Mouse (Mus musculus) erythroblast, embryonic 14.5 days (primary cell): ENCODE measurements around the gene Syce1. TPM values are rescaled to one million over a fixed set of nuclear protein-coding genes. Genes with fewer than 3 reads are reported as not detected.

Source experiments
- H3K27me3 ChIP-seq: 2 replicates; pipeline ENCODE4 v1.6.1; 2012; ENCODE audit warnings: inconsistent platforms; ENCODE audit not compliant: control insufficient read depth
- H3K36me3 ChIP-seq: 2 replicates; pipeline ENCODE4 v1.6.1; 2012; ENCODE audit warnings: mild to moderate bottlenecking, inconsistent platforms; ENCODE audit not compliant: control insufficient read depth
- H3K4me1 ChIP-seq: 2 replicates; pipeline ENCODE4 v1.6.1; 2012; ENCODE audit warnings: inconsistent platforms; ENCODE audit not compliant: control insufficient read depth
- H3K4me3 ChIP-seq: replicated peaks from 2 replicates; pipeline ENCODE3; 2012; ENCODE audit warnings: moderate library complexity, mild to moderate bottlenecking, inconsistent platforms
- H3K9me3 ChIP-seq: 2 replicates; pipeline ENCODE4 v1.6.1; 2012; ENCODE audit warnings: low read length, inconsistent platforms, mixed read lengths; ENCODE audit not compliant: control insufficient read depth
- GATA1 ChIP-seq: IDR thresholded peaks from 2 replicates; pipeline ENCODE4 v1.6.1; 2012; ENCODE audit warnings: low read length, inconsistent platforms, mixed read lengths
- TAL1 ChIP-seq: IDR thresholded peaks from 3 replicates; pipeline ENCODE4 v1.6.1; 2012; ENCODE audit warnings: low read length, inconsistent platforms, mixed read lengths
- polyA plus RNA-seq: library from polyadenylated mRNA; stranded (reverse); fragments of >175 nt; gene quantifications from 2 replicates; pipeline ENCODE4 v1.2.3, GENCODE M21; 2012

The Syce1 gene
- polyA plus RNA-seq, 1 experiment: 0.05 TPM

DNA sequence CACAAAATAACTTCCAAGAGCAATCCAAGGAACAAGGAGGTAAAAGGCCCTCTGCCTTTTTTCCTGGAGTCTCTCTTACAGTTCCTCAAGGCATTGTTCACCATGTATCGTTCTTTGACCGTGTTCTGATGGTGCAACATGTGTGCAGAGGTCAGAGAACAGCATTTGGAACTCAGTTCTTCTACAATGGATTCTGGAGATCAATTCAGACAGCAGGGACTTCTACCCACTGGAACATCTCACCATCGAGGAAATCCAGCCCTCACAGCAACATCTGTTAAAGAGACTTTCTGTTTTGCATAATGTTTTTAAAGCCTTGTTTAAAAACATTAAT lies 38.9 kb downstream of the Syce1 start:
- Histone ChIP-seq H3K36me3 (no peaks in the 10 kb centered on the region), H3K27me3 (no peaks in the 10 kb centered on the region), H3K4me3 (no peak overlapping the region), H3K9me3 (no peaks in the 10 kb centered on the region), H3K4me1 (no peaks in the 10 kb centered on the region)
- no peak for TF ChIP-seq TAL1
- TF ChIP-seq GATA1: no peak

DNA sequence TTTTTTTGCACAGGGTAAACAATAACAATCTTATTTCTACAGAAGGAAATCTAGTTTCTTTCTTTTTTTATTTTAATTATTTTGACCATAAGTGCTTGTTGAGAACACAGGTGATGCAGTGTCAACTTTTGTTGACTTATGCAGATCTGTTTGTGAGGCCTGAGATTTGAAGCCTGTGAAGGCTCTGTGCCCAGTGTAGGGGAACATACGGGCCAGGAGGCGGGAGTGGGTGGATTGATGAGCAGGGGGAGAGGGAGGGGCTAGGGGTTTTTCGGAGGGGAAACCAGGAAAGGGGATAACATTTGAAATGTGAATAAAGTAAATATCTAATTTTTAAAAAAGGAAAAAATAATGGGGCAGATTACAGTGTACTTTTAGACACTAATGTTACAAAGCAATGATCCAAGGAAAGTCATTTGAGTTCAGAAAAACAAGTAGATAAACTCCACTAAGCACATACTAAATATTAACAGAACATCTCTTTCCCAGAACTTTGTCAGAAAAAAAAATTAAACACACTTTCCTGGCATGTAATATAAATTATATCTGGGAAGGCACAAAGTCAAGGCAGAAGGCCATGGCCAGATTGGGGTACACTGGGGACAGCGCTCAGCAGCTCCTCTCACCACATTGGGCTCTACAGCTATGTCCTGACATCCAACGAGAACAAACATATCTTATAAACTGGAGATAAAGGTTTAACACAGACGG lies 39.4 kb downstream of the Syce1 start:
- H3K27me3 ChIP-seq: no peaks in the 10 kb centered on the region
- H3K4me3 ChIP-seq: no peak overlapping the region
- no peaks in the 10 kb centered on the region for H3K36me3 ChIP-seq
- no peaks in the 10 kb centered on the region for H3K4me1 ChIP-seq
- H3K9me3 ChIP-seq: no peaks in the 10 kb centered on the region
- TF ChIP-seq GATA1 (no peak), TAL1 (no peak)

DNA sequence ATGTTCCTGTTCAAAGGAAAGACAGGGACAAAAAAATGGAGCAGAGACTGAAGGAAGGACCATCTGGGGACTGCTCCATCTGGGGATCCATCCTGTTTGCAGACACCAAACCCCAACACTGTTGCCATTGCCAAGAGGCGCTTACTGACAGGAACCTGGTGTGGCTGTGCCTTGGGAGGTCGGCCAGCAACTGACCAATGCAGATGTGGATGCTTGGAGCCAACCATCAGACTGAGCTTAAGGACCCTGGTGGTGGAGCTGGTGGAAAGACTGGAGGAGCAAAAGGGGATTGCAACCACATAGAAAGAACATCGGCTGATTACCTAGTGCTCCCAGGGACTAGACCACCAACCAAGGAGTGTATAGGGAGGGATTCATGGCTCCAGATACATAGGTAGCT lies 40.2 kb downstream of the Syce1 start:
- TF ChIP-seq GATA1 (no peak), TAL1 (no peak)
- no peaks in the 10 kb centered on the region for H3K36me3 ChIP-seq
- H3K27me3 ChIP-seq: no peaks in the 10 kb centered on the region
- no peaks in the 10 kb centered on the region for H3K9me3 ChIP-seq
- H3K4me1 ChIP-seq: no peaks in the 10 kb centered on the region
- H3K4me3 ChIP-seq: no peak overlapping the region

DNA sequence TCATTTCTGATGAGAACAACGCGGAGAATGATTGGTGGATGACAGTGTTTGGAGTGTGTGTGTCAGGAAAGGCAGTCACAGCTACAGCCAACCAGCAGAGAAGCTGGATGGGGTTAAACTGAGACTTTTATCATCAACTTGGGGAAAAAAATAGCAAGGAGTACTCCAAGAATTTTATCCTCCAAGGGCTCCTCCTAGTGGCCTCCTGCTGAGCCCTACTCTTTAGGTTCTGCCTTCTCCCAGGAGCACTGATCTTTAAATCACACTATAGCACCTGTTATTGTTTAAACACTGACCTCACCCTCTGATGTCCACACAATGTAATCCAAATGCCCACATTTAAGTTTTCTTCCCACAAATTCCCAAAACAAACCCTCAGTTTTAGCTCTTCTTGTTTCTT lies 54.5 kb downstream of the Syce1 start:
- TF ChIP-seq GATA1 (no peak), TAL1 (no peak)
- Histone ChIP-seq H3K36me3 (no peaks in the 10 kb centered on the region), H3K4me3 (no peak overlapping the region)

More for the DNA sequence above, 54.5 kb downstream of the Syce1 start:
- Histone ChIP-seq H3K9me3 (no peaks in the 10 kb centered on the region), H3K27me3 (no peaks in the 10 kb centered on the region), H3K4me1 (no peaks in the 10 kb centered on the region)

Other genes with a start within 250 kb of the Syce1 start
- gene Olfr538, start 220.0 kb downstream of the Syce1 start, polyA plus RNA-seq: not detected in 2 replicates
- not detected in 2 replicates for gene Olfr46, start 186.6 kb downstream of the Syce1 start, polyA plus RNA-seq
- not detected in 2 replicates for gene Olfr61, start 158.9 kb downstream of the Syce1 start, polyA plus RNA-seq
- not detected in 2 replicates for gene Olfr53, start 141.4 kb downstream of the Syce1 start, polyA plus RNA-seq
- 0.01 TPM in 1 of 2 replicates, not detected in the other for gene Olfr539, start 127.9 kb downstream of the Syce1 start, polyA plus RNA-seq
- 0.01 TPM in 1 of 2 replicates, not detected in the other for gene Olfr45, start 105.9 kb downstream of the Syce1 start, polyA plus RNA-seq
- gene Olfr541, start 90.6 kb downstream of the Syce1 start, polyA plus RNA-seq: not detected in 2 replicates
- gene Cyp2e1, start 24.1 kb downstream of the Syce1 start, polyA plus RNA-seq: not detected in 2 replicates
- not detected in 2 replicates for gene Zfp941, start 34.3 kb upstream of the Syce1 start, polyA plus RNA-seq
- gene Urah, start 47.2 kb upstream of the Syce1 start, polyA plus RNA-seq: 0.06 TPM in 1 of 2 replicates, not detected in the other
- not detected in 2 replicates for gene Scgb1c1, start 57.7 kb upstream of the Syce1 start, polyA plus RNA-seq
- not detected in 2 replicates for gene Odf3, start 60.0 kb upstream of the Syce1 start, polyA plus RNA-seq
- not detected in 2 replicates for gene Gm45785, start 68.5 kb upstream of the Syce1 start, polyA plus RNA-seq
- 2.1 and 2.7 TPM in 2 replicates for gene Ric8a, start 69.1 kb upstream of the Syce1 start, polyA plus RNA-seq
- 0.95 and 1.2 TPM in 2 replicates for gene Bet1l, start 69.7 kb upstream of the Syce1 start, polyA plus RNA-seq
- 13.2 and 18.4 TPM in 2 replicates for gene Psmd13, start 94.1 kb upstream of the Syce1 start, polyA plus RNA-seq
- gene Sirt3, start 94.5 kb upstream of the Syce1 start, polyA plus RNA-seq: 1.8 and 1.9 TPM in 2 replicates
- gene Cox8b, start 112.6 kb upstream of the Syce1 start, polyA plus RNA-seq: not detected in 2 replicates
- gene Nlrp6, start 133.1 kb upstream of the Syce1 start, polyA plus RNA-seq: not detected in 2 replicates
- gene Pgghg, start 153.5 kb upstream of the Syce1 start, polyA plus RNA-seq: 0.05 and 0.32 TPM in 2 replicates
- gene Ifitm5, start 162.4 kb upstream of the Syce1 start, polyA plus RNA-seq: not detected in 2 replicates
- not detected in 2 replicates for gene Gm45717, start 168.1 kb upstream of the Syce1 start, polyA plus RNA-seq
- 3.3 and 3.7 TPM in 2 replicates for gene Ifitm2, start 168.1 kb upstream of the Syce1 start, polyA plus RNA-seq
- gene Ifitm1, start 179.4 kb upstream of the Syce1 start, polyA plus RNA-seq: 0.05 and 0.47 TPM in 2 replicates
- 0.26 and 0.29 TPM in 2 replicates for gene Ifitm3, start 222.9 kb upstream of the Syce1 start, polyA plus RNA-seq
- not detected in 2 replicates for gene Ifitm6, start 230.1 kb upstream of the Syce1 start, polyA plus RNA-seq
- not detected in 2 replicates for gene Gm17387, start 241.3 kb upstream of the Syce1 start, polyA plus RNA-seq